Mouse (Mus musculus) bone marrow, adult 2 months (tissue): ENCODE measurements around the gene Spats2.

ENCODE experiments used
- CTCF ChIP-seq: fragments of 200-500 bp; IDR thresholded peaks from 2 replicates; pipeline ENCODE4 v1.5.1; 2011; ENCODE audit warnings: low read length, control low read depth; ENCODE audit not compliant: control insufficient read depth, insufficient read depth
- POLR2A ChIP-seq: fragments of 200-500 bp; IDR thresholded peaks from 2 replicates; pipeline ENCODE4 v1.6.1; 2011; ENCODE audit warnings: low read depth, mild to moderate bottlenecking, control low read depth, low read length, borderline replicate concordance; ENCODE audit not compliant: control insufficient read depth

GRCm38 (mm10) chr15:99097840-99098492 is 27.8 kb upstream of the Spats2 start:
- TF ChIP-seq POLR2A (no peak), CTCF (no peak)
